In the genomic region with DNA sequence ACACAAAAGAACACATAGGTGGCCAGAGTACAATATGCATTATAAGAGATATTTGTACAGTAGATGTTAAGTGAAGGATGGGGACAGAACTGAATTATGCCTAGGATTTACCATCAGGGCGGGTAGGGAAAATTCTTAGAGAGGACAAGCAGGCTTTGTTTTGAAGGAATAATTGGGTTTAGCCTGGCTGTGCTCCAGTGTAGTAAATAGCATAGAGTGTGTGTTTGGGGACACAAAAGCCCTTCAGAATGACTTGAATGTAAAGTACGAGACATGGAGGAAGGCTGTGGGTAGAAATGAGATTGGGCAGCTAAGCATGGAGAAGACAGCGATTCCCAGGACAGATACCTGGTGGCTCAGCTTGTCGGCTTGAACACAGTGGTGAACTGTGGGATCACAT, we compare ENCODE assay signal across 22 mouse cellular contexts. TPM values are rescaled to one million over a fixed set of nuclear protein-coding genes. Genes with fewer than 3 reads are reported as not detected.
A peak's percentile ranks its signal among the peaks of the same experiment; 100 is the strongest.
DNase-seq lines count a peak whose midpoint lies in the region; ATAC-seq lines count a peak whose summit lies in the region.
"Had no signal": no experiment of that assay in that cellular context is flagged by ENCODE, and none has a peak within 500 bp of the region (broad histone marks: within the 10 kb centered on the region; RNA-seq: fewer than 3 reads in every experiment).

No protein-coding gene starts in this region.

- no peak overlapping the region for H3K9ac ChIP-seq in forebrain, embryonic 14.5 days (ENCODE audit: low read length)
- no peak overlapping the region for H3K9ac ChIP-seq in forebrain, embryonic 15.5 days (replicated peaks)
- H3K9ac ChIP-seq in midbrain, embryonic 14.5 days (replicated peaks; ENCODE audit: low read length), result no peak overlapping the region
- no peak overlapping the region for H3K9ac ChIP-seq in midbrain, embryonic 15.5 days
- H3K9ac ChIP-seq: embryonic facial prominence, embryonic 13.5 days; embryonic facial prominence, embryonic 15.5 days had no signal

- no peaks in the 10 kb centered on the region for H3K36me3 ChIP-seq in forebrain, embryonic 14.5 days (ENCODE audit: control insufficient read depth, insufficient read depth, low read length)
- no peaks in the 10 kb centered on the region for H3K36me3 ChIP-seq in forebrain, embryonic 15.5 days
- no peaks in the 10 kb centered on the region for H3K36me3 ChIP-seq in midbrain, embryonic 14.5 days (ENCODE audit: control insufficient read depth, insufficient read depth, low read length)
- H3K36me3 ChIP-seq in midbrain, embryonic 15.5 days (replicated peaks), result no peaks in the 10 kb centered on the region
- H3K36me3 ChIP-seq: embryonic facial prominence, embryonic 13.5 days; embryonic facial prominence, embryonic 15.5 days had no signal

- H3K4me3 ChIP-seq in forebrain, embryonic 14.5 days (ENCODE audit: low read depth, low read length), result no peak overlapping the region
- no peak overlapping the region for H3K4me3 ChIP-seq in forebrain, embryonic 15.5 days
- H3K4me3 ChIP-seq in midbrain, embryonic 14.5 days (replicated peaks; ENCODE audit: low read depth, low read length), result no peak overlapping the region
- H3K4me3 ChIP-seq in midbrain, embryonic 15.5 days, result no peak overlapping the region
- H3K4me3 ChIP-seq: embryonic facial prominence, embryonic 13.5 days; embryonic facial prominence, embryonic 15.5 days; erythroblast, embryonic 14.5 days had no signal

- no peak for ATAC-seq in forebrain, embryonic 14.5 days
- no peak for ATAC-seq in forebrain, embryonic 15.5 days (replicated peaks)
- no peak for ATAC-seq in midbrain, embryonic 14.5 days (ENCODE audit: low FRiP score, low TSS enrichment)
- no peak for ATAC-seq in midbrain, embryonic 15.5 days (replicated peaks)
- ATAC-seq: activated CD4-positive, CD25-positive, alpha-beta regulatory T cell, adult 4 months; forebrain, embryonic 16.5 days; Patski had no signal

- 0 out of 2 replicates have a peak, but pooled peaks cover 2% of the 10 kb centered on the region for H3K4me1 ChIP-seq in forebrain, embryonic 14.5 days (ENCODE audit: control insufficient read depth, insufficient read depth, low read length)
- peaks cover 8% of the 10 kb centered on the region for H3K4me1 ChIP-seq in forebrain, embryonic 15.5 days
- H3K4me1 ChIP-seq in midbrain, embryonic 14.5 days (ENCODE audit: control insufficient read depth, insufficient read depth, low read length), result peaks cover 4% of the 10 kb centered on the region; the same call in 1 of the 2 replicates
- peaks cover 7% of the 10 kb centered on the region for H3K4me1 ChIP-seq in midbrain, embryonic 15.5 days

- peak; percentile 68 for DNase-seq in forebrain, embryonic 14.5 days (ENCODE audit: low spot score)
- peak; percentile 48 for DNase-seq in midbrain, embryonic 14.5 days
- DNase-seq in Muller cell, postnatal 12 days (ENCODE audit: inconsistent ontology term), result peak; percentile 41
- DNase-seq in brain, adult 2 months (ENCODE audit: low read depth, low spot score), result peak; percentile 52
- DNase-seq in c-Kit-positive CD71-positive TER-119-positive erythroid progenitor cells, embryonic 14.5 days (ENCODE audit: low spot score), result no peak
- no peak for DNase-seq in cerebellum, postnatal 14 days
- DNase-seq: adrenal gland, adult 8-10 months; adrenal gland, postnatal 14 days; cerebellum, adult 11-12 months; cerebellum, adult 2 months; cerebellum, adult 9-10 months; cerebellum, postnatal 10 days; cerebellum, postnatal 36 days; embryo, embryonic 11 days had no signal

- no peak overlapping the region for H3K4me2 ChIP-seq in forebrain, embryonic 14.5 days (ENCODE audit: low read length)
- H3K4me2 ChIP-seq in forebrain, embryonic 15.5 days (replicated peaks), result no peak overlapping the region
- no peak overlapping the region for H3K4me2 ChIP-seq in midbrain, embryonic 14.5 days (ENCODE audit: low read length)
- no peak overlapping the region for H3K4me2 ChIP-seq in midbrain, embryonic 15.5 days
- H3K4me2 ChIP-seq: embryonic facial prominence, embryonic 13.5 days; embryonic facial prominence, embryonic 15.5 days had no signal

- no peaks in the 10 kb centered on the region for H3K9me3 ChIP-seq in forebrain, embryonic 14.5 days (replicated peaks; ENCODE audit: control insufficient read depth, low read length)
- H3K9me3 ChIP-seq in forebrain, embryonic 15.5 days, result no peaks in the 10 kb centered on the region
- H3K9me3 ChIP-seq in midbrain, embryonic 14.5 days (ENCODE audit: control insufficient read depth, low read length), result no peaks in the 10 kb centered on the region
- H3K9me3 ChIP-seq in midbrain, embryonic 15.5 days, result no peaks in the 10 kb centered on the region; the same call in 1 of the 2 replicates
- H3K9me3 ChIP-seq: embryonic facial prominence, embryonic 13.5 days; embryonic facial prominence, embryonic 15.5 days had no signal

- H3K27ac ChIP-seq in forebrain, embryonic 14.5 days (ENCODE audit: low read depth, low read length), result no peak overlapping the region
- H3K27ac ChIP-seq in forebrain, embryonic 15.5 days (replicated peaks), result no peak overlapping the region
- H3K27ac ChIP-seq in midbrain, embryonic 14.5 days (replicated peaks; ENCODE audit: low read depth, low read length), result no peak overlapping the region
- H3K27ac ChIP-seq in midbrain, embryonic 15.5 days, result no peak overlapping the region
- H3K27ac ChIP-seq: embryonic facial prominence, embryonic 13.5 days; embryonic facial prominence, embryonic 15.5 days had no signal

- no peaks in the 10 kb centered on the region for H3K27me3 ChIP-seq in forebrain, embryonic 14.5 days (replicated peaks; ENCODE audit: control insufficient read depth, insufficient read depth, low read length)
- H3K27me3 ChIP-seq in forebrain, embryonic 15.5 days, result no peaks in the 10 kb centered on the region
- peaks cover 4% of the 10 kb centered on the region; the same call in 1 of the 2 replicates for H3K27me3 ChIP-seq in midbrain, embryonic 14.5 days (ENCODE audit: control insufficient read depth, insufficient read depth, low read length)
- no peaks in the 10 kb centered on the region for H3K27me3 ChIP-seq in midbrain, embryonic 15.5 days (replicated peaks)
- H3K27me3 ChIP-seq: embryonic facial prominence, embryonic 13.5 days; embryonic facial prominence, embryonic 15.5 days; Patski had no signal

- 22% methylated on average over 4 of the region's 4 CpGs for WGBS in forebrain, embryonic 14.5 days
- 25% methylated on average over 4 of the region's 4 CpGs for WGBS in forebrain, embryonic 15.5 days
- WGBS in midbrain, embryonic 14.5 days, result 69% methylated on average over 4 of the region's 4 CpGs
- 65% methylated on average over 4 of the region's 4 CpGs for WGBS in midbrain, embryonic 15.5 days

RNA-seq across cellular contexts. Expression of a gene that starts 3.4 kb away (rescaled TPM):
- polyA plus RNA-seq in forebrain, embryonic 14.5 days (2014; fragmentation: Nextera tagmentation; extraction: Ambion mirVana), result 10.2 and 14.6 TPM in 2 replicates
- polyA plus RNA-seq in forebrain, embryonic 15.5 days (2015; fragmentation: Nextera tagmentation; extraction: Ambion mirVana), result 12.8 and 13.5 TPM in 2 replicates
- polyA plus RNA-seq in midbrain, embryonic 14.5 days (2014; fragmentation: Nextera tagmentation; extraction: Ambion mirVana), result 15.4 and 21.7 TPM in 2 replicates
- polyA plus RNA-seq in midbrain, embryonic 15.5 days (2015; fragmentation: Nextera tagmentation; extraction: Ambion mirVana), result 18.1 and 19.3 TPM in 2 replicates

Comparison
In these comparisons a context has a peak if more than half of its experiments do, and no peak if none do; other contexts are left out.
1. DNase-seq: peak in forebrain, embryonic 14.5 days (single experiment), midbrain, embryonic 14.5 days (single experiment), Muller cell, postnatal 12 days (single experiment) and brain, adult 2 months (single experiment); none in c-Kit-positive CD71-positive TER-119-positive erythroid progenitor cells, embryonic 14.5 days (single experiment) and cerebellum, postnatal 14 days (0 of 2).